Mouse (Mus musculus) spleen, adult 2 months (tissue): ENCODE data around the gene Olfr1377.
"Not testable (repeated sequence)": the region's sequence is repeated elsewhere in the genome, so short reads cannot be mapped to it uniquely, and the experiment has no call there.

ENCODE experiments used
- CTCF ChIP-seq: fragments of 200-500 bp; IDR thresholded peaks from 2 replicates; pipeline ENCODE4 v1.5.1; 2011; ENCODE audit warnings: mild to moderate bottlenecking, inconsistent platforms; ENCODE audit not compliant: insufficient read depth, insufficient read length, insufficient replicate concordance; ENCODE audit errors: extremely low read depth
- POLR2A ChIP-seq: fragments of 200-500 bp; IDR thresholded peaks from 2 replicates; pipeline ENCODE4 v1.6.1; 2011; ENCODE audit warnings: low read depth, low read length, inconsistent platforms

- not testable (repeated sequence) for TF ChIP-seq POLR2A, CTCF
Observed at GRCm38 (mm10) chr11:51034141-51034540, 52.4 kb downstream of the Olfr1377 start.
